Mouse (Mus musculus) MEL (cell line): ENCODE data around the gene Epo. TPM values are rescaled to one million over a fixed set of nuclear protein-coding genes. Genes with fewer than 3 reads are reported as not detected.
A peak's percentile ranks its signal among the peaks of the same experiment; 100 is the strongest.

ENCODE experiments used
- DNase-seq: peaks from one replicate; pipeline ENCODE4 v3.0.0; 2011; ENCODE audit warnings: low read depth, low spot score
- H3K27ac ChIP-seq: 2 replicates; pipeline ENCODE4 v1.5.1; 2012; ENCODE audit warnings: low read depth, mild to moderate bottlenecking, control low read depth, low read length, moderate library complexity; ENCODE audit not compliant: control insufficient read depth
- H3K27me3 ChIP-seq, 2 experiments: fragments of 150-350 bp in 1 of 2; sonication (generic) in 1 of 2; 2 replicates each; pipeline ENCODE4 v1.6.1; 2012; ENCODE audit warnings: low read length in 2 of 2, mild to moderate bottlenecking in 2 of 2, improper control_type of control experiment in 1 of 2, moderate library complexity in 1 of 2; ENCODE audit not compliant: insufficient read depth in 2 of 2, control insufficient read depth in 1 of 2
- H3K36me3 ChIP-seq, 2 experiments: 2 replicates each; pipeline ENCODE4 v1.6.1; 2012 to 2014; ENCODE audit warnings: low read length in 2 of 2, improper control_type of control experiment in 1 of 2, inconsistent platforms in 1 of 2, mild to moderate bottlenecking in 1 of 2; ENCODE audit not compliant: insufficient read depth in 2 of 2, control insufficient read depth in 1 of 2
- H3K4me1 ChIP-seq, 2 experiments: fragments of 150-350 bp in 1 of 2; sonication (generic) in 1 of 2; 2 replicates each; pipeline ENCODE4 v1.6.1; 2012; ENCODE audit warnings: low read length in 2 of 2, improper control_type of control experiment in 1 of 2, mild to moderate bottlenecking in 1 of 2; ENCODE audit not compliant: insufficient read depth in 2 of 2, control insufficient read depth in 1 of 2
- H3K4me3 ChIP-seq, 2 experiments: fragments of 150-350 bp in 1 of 2; sonication (generic) in 1 of 2; 2 replicates each; pipeline ENCODE4 v1.5.1; 2012; ENCODE audit warnings: low read depth in 2 of 2, low read length in 2 of 2, mild to moderate bottlenecking in 2 of 2, moderate library complexity in 2 of 2, control low read depth in 1 of 2, improper control_type of control experiment in 1 of 2; ENCODE audit not compliant: control insufficient read depth in 1 of 2, insufficient read depth in 1 of 2
- H3K79me2 ChIP-seq: 2 replicates; pipeline ENCODE4 v1.6.1; 2012; ENCODE audit warnings: mild to moderate bottlenecking, low read length, moderate library complexity; ENCODE audit not compliant: control insufficient read depth, poor library complexity, insufficient read depth
- H3K9ac ChIP-seq: 2 replicates; pipeline ENCODE4 v1.6.1; 2012; ENCODE audit warnings: low read depth, mild to moderate bottlenecking, control low read depth, low read length, moderate library complexity; ENCODE audit not compliant: control insufficient read depth, poor library complexity, severe bottlenecking
- H3K9me3 ChIP-seq: fragments of 150-350 bp; sonication (generic); replicated peaks from 2 replicates; pipeline ENCODE4 v1.6.1; 2012; ENCODE audit warnings: mild to moderate bottlenecking, low read length, improper control_type of control experiment, moderate library complexity; ENCODE audit not compliant: insufficient read depth
- CHD1 ChIP-seq: IDR thresholded peaks from 2 replicates; pipeline ENCODE4 v1.6.1; 2012; ENCODE audit warnings: low read depth, mild to moderate bottlenecking, inconsistent platforms, low read length, improper control_type of control experiment
- CTCF ChIP-seq, 3 experiments: IDR thresholded peaks in 2 of 3; conservative IDR thresholded peaks in 1 of 3; 2 replicates each; pipeline ENCODE4 v1.5.1; 2011 to 2012; ENCODE audit warnings: low read length in 3 of 3, low read depth in 2 of 3, mild to moderate bottlenecking in 2 of 3, improper control_type of control experiment in 1 of 3, inconsistent platforms in 1 of 3, mixed read lengths in 1 of 3, moderate library complexity in 1 of 3; ENCODE audit not compliant: control insufficient read depth in 1 of 3, insufficient read depth in 1 of 3, poor library complexity in 1 of 3, severe bottlenecking in 1 of 3
- ELF1 ChIP-seq: IDR thresholded peaks from 2 replicates; pipeline ENCODE4 v1.6.1; 2014; ENCODE audit warnings: low read depth, mild to moderate bottlenecking, inconsistent platforms, low read length, improper control_type of control experiment, moderate library complexity
- ETS1 ChIP-seq: IDR thresholded peaks from 2 replicates; pipeline ENCODE4 v1.6.1; 2012; ENCODE audit warnings: low read depth, mild to moderate bottlenecking, inconsistent platforms, low read length, improper control_type of control experiment, moderate library complexity
- MAFK ChIP-seq: IDR thresholded peaks from 2 replicates; pipeline ENCODE4 v1.6.1; 2011; ENCODE audit warnings: low read depth, mild to moderate bottlenecking, low read length, improper control_type of control experiment, borderline replicate concordance
- MAX ChIP-seq: IDR thresholded peaks from 2 replicates; pipeline ENCODE4 v1.6.1; 2011; ENCODE audit warnings: low read length, improper control_type of control experiment
- MAZ ChIP-seq: IDR thresholded peaks from 2 replicates; pipeline ENCODE4 v1.6.1; 2012; ENCODE audit warnings: low read depth, mild to moderate bottlenecking, inconsistent platforms, low read length, improper control_type of control experiment
- MEF2A ChIP-seq: IDR thresholded peaks from 2 replicates; pipeline ENCODE4 v1.6.1; 2014; ENCODE audit warnings: low read depth, mild to moderate bottlenecking, inconsistent platforms, low read length, improper control_type of control experiment; ENCODE audit not compliant: poor library complexity, insufficient replicate concordance, severe bottlenecking; ENCODE audit errors: extremely low read depth
- NRF1 ChIP-seq: IDR thresholded peaks from 2 replicates; pipeline ENCODE4 v1.6.1; 2014; ENCODE audit warnings: low read depth, mild to moderate bottlenecking, inconsistent platforms, low read length, improper control_type of control experiment, moderate library complexity; ENCODE audit not compliant: poor library complexity, insufficient read depth, severe bottlenecking
- POLR2A ChIP-seq, 2 experiments: IDR thresholded peaks; 2 replicates each; pipeline ENCODE4 v1.6.1; 2011 to 2012; ENCODE audit warnings: low read length in 2 of 2, mild to moderate bottlenecking in 2 of 2, control low read depth in 1 of 2, improper control_type of control experiment in 1 of 2, low read depth in 1 of 2, moderate library complexity in 1 of 2; ENCODE audit not compliant: control insufficient read depth in 1 of 2, insufficient read depth in 1 of 2, poor library complexity in 1 of 2
- POLR2AphosphoS2 ChIP-seq: IDR thresholded peaks from 2 replicates; pipeline ENCODE4 v1.6.1; 2011; ENCODE audit warnings: low read length, improper control_type of control experiment
- RCOR1 ChIP-seq: IDR thresholded peaks from 2 replicates; pipeline ENCODE4 v1.6.1; 2012; ENCODE audit warnings: low read depth, mild to moderate bottlenecking, inconsistent platforms, low read length, improper control_type of control experiment
- SIN3A ChIP-seq: IDR thresholded peaks from 2 replicates; pipeline ENCODE4 v1.6.1; 2012; ENCODE audit warnings: low read length, improper control_type of control experiment, inconsistent platforms
- SMC3 ChIP-seq: IDR thresholded peaks from 2 replicates; pipeline ENCODE4 v1.6.1; 2011; ENCODE audit warnings: low read depth, low read length, improper control_type of control experiment
- TAL1 ChIP-seq: IDR thresholded peaks from 2 replicates; pipeline ENCODE4 v1.6.1; 2012; ENCODE audit warnings: mild to moderate bottlenecking, inconsistent platforms, low read length, moderate library complexity, mixed read lengths
- TBP ChIP-seq: IDR thresholded peaks from 2 replicates; pipeline ENCODE4 v1.8.0; 2011; ENCODE audit warnings: low read depth, low read length, improper control_type of control experiment
- TCF12 ChIP-seq: IDR thresholded peaks from 2 replicates; pipeline ENCODE4 v1.6.1; 2014; ENCODE audit warnings: low read depth, mild to moderate bottlenecking, inconsistent platforms, low read length, improper control_type of control experiment, moderate library complexity
- UBTF ChIP-seq: IDR thresholded peaks from 2 replicates; pipeline ENCODE4 v1.6.1; 2012; ENCODE audit warnings: low read depth, mild to moderate bottlenecking, inconsistent platforms, low read length, improper control_type of control experiment, moderate library complexity, borderline replicate concordance; ENCODE audit not compliant: insufficient read depth
- USF1 ChIP-seq: IDR thresholded peaks from 2 replicates; pipeline ENCODE4 v1.6.1; 2014; ENCODE audit warnings: low read depth, mild to moderate bottlenecking, inconsistent platforms, low read length, improper control_type of control experiment, moderate library complexity
- ZKSCAN1 ChIP-seq: IDR thresholded peaks from 2 replicates; pipeline ENCODE4 v1.6.1; 2012; ENCODE audit warnings: low read depth, mild to moderate bottlenecking, inconsistent platforms, low read length, improper control_type of control experiment, moderate library complexity
- ZNF384 ChIP-seq: IDR thresholded peaks from 2 replicates; pipeline ENCODE4 v1.6.1; 2012; ENCODE audit warnings: low read depth, mild to moderate bottlenecking, inconsistent platforms, low read length, improper control_type of control experiment
- polyA plus RNA-seq, 2 experiments: library from polyadenylated mRNA; stranded (reverse) in 1 of 2; unstranded in 1 of 2; fragments of >175 nt in 1 of 2; fragments of >200 nt in 1 of 2; gene quantifications; 2 replicates each; pipeline versions ENCODE4 v1.2.1 to v1.2.4; 2012; ENCODE audit warnings: low replicate concordance in 2 of 2, low read depth in 1 of 2; ENCODE audit not compliant: insufficient read length in 2 of 2, insufficient read depth in 1 of 2, missing spikeins in 1 of 2
- total RNA-seq: library from RNA; depleted of rRNA; stranded (reverse); fragments of 300-350 nt; gene quantifications from 2 replicates; pipeline ENCODE4 v1.2.3, GENCODE M21; 2012

The Epo gene
- total and polyA plus RNA-seq, 3 experiments = not detected

- TF ChIP-seq ZKSCAN1 = no peak; the same call in 1 of the 2 replicates
- TF ChIP-seq TCF12 = peak; percentile 73
- no peak for TF ChIP-seq MEF2A
- 0 out of 2 replicates have a peak, but pooled peaks have one; percentile 11 for TF ChIP-seq RCOR1
Observed at GRCm38 (mm10) chr5:137533117-137533827, at the start of gene Epo, which contains the start of gene Gnb2 (continued).

GRCm38 (mm10) chr5:137582702-137583101 lies 49.7 kb upstream of the Epo start:
- Histone ChIP-seq H3K27me3 (no peaks in the 10 kb centered on the region), H3K9ac (no peak overlapping the region), H3K36me3 (peaks cover 4 to 14% of the 10 kb centered on the region in 2 experiments; a peak in 3 of 4 replicates), H3K27ac (no peak overlapping the region), H3K4me3 (no peak overlapping the region)
- DNase-seq = no peak
- TF ChIP-seq TAL1 (no peak), UBTF (no peak), ELF1 (no peak), ETS1 (no peak), RCOR1 (no peak), SIN3A (no peak), MAZ (no peak), ZNF384 (no peak), MAFK (no peak), USF1 (no peak), SMC3 (no peak)
- TF ChIP-seq, all 39 proteins: peak for 0
- Histone ChIP-seq H3K9me3 (no peaks in the 10 kb centered on the region), H3K79me2 (no peaks in the 10 kb centered on the region), H3K4me1 (no peaks in the 10 kb centered on the region; a peak in 1 of 4 replicates)

GRCm38 (mm10) chr5:137580246-137580645 lies 47.2 kb upstream of the Epo start:
- Histone ChIP-seq H3K4me1 (no peaks in the 10 kb centered on the region; a peak in 1 of 4 replicates), H3K27ac (no peak overlapping the region), H3K9me3 (no peaks in the 10 kb centered on the region), H3K9ac (no peak overlapping the region), H3K79me2 (no peaks in the 10 kb centered on the region), H3K27me3 (no peaks in the 10 kb centered on the region), H3K36me3 (peaks cover 4 to 11% of the 10 kb centered on the region in 2 experiments; a peak in 2 of 4 replicates), H3K4me3 (no peak overlapping the region)
- no peak for DNase-seq
- TF ChIP-seq NRF1 = no peak
- no peak for TF ChIP-seq TAL1
- no peak for TF ChIP-seq UBTF
- no peak for TF ChIP-seq TCF12
- TF ChIP-seq POLR2A (IDR thresholded peaks at IDR 0.05; ENCODE audit: control insufficient read depth in 1 of 2, insufficient read depth in 1 of 2, low read depth in 1 of 2, low read length in 2 of 2, poor library complexity in 1 of 2) = no peak
- TF ChIP-seq CTCF (IDR thresholded peaks at IDR 0.05 in 2 of 3, conservative IDR thresholded peaks at IDR 0.05 in 1 of 3; ENCODE audit: control insufficient read depth in 1 of 3, insufficient read depth in 1 of 3, low read depth in 2 of 3, low read length in 3 of 3, poor library complexity in 1 of 3, severe bottlenecking in 1 of 3) = no peak
- TF ChIP-seq CHD1 = no peak
- TF ChIP-seq SIN3A = no peak
- TF ChIP-seq MAX = no peak
- TF ChIP-seq TBP = no peak
- no peak for TF ChIP-seq POLR2AphosphoS2
